Mouse (Mus musculus) forebrain, embryonic 14.5 days (tissue): ENCODE data around the gene Kcnj12. TPM values are rescaled to one million over a fixed set of nuclear protein-coding genes. Genes with fewer than 3 reads are reported as not detected.

Source experiments
- ATAC-seq: fragments of 200-750 bp; cut with Nextera tagmentation; 2 replicates; pipeline ENCODE4 v1.8.0; 2017; ENCODE audit warnings: mild to moderate bottlenecking, moderate library complexity
- DNase-seq: peaks from one replicate; pipeline ENCODE4 v3.0.0-alpha.2; 2015; ENCODE audit warnings: low spot score
- H3K27ac ChIP-seq: fragments of 300-500 bp; sonication (generic); 2 replicates; pipeline ENCODE4 v1.5.1; 2014; ENCODE audit warnings: low read depth, mild to moderate bottlenecking, control low read depth, low read length, moderate library complexity
- H3K27me3 ChIP-seq: fragments of 300-500 bp; sonication (generic); replicated peaks from 2 replicates; pipeline ENCODE4 v1.6.1; 2014; ENCODE audit warnings: low read length, control low read depth, mixed read lengths; ENCODE audit not compliant: control insufficient read depth, insufficient read depth
- H3K36me3 ChIP-seq: fragments of 300-500 bp; sonication (generic); 2 replicates; pipeline ENCODE4 v1.6.1; 2014; ENCODE audit warnings: low read length, control low read depth; ENCODE audit not compliant: control insufficient read depth, insufficient read depth
- H3K4me1 ChIP-seq: fragments of 300-500 bp; sonication (generic); 2 replicates; pipeline ENCODE4 v1.6.1; 2014; ENCODE audit warnings: antibody characterized with exemption, low read length, control low read depth; ENCODE audit not compliant: control insufficient read depth, insufficient read depth
- H3K4me2 ChIP-seq: fragments of 300-500 bp; sonication (generic); 2 replicates; pipeline ENCODE4 v1.6.1; 2014; ENCODE audit warnings: mild to moderate bottlenecking, control low read depth, low read length
- H3K4me3 ChIP-seq: fragments of 300-500 bp; sonication (generic); 2 replicates; pipeline ENCODE4 v1.5.1; 2014; ENCODE audit warnings: low read depth, low read length, control low read depth
- H3K9ac ChIP-seq: fragments of 300-500 bp; sonication (generic); 2 replicates; pipeline ENCODE4 v1.6.1; 2014; ENCODE audit warnings: mild to moderate bottlenecking, low read length, control low read depth, moderate library complexity
- H3K9me3 ChIP-seq: fragments of 300-500 bp; sonication (generic); replicated peaks from 2 replicates; pipeline ENCODE4 v1.6.1; 2016; ENCODE audit warnings: low read length, control low read depth, mixed read lengths; ENCODE audit not compliant: control insufficient read depth
- WGBS: fragments of 180-500 bp; shearing (Covaris S2); extraction: QIAGEN DNeasy Blood & Tissue Kit; methylation state at CpG from one replicate; pipeline ENCODE4 v1.1.7; 2014; 5-methylcytosine and 5-hydroxymethylcytosine counted together
- polyA plus RNA-seq: library from polyadenylated mRNA; unstranded; fragments of >200 nt; fragmentation: Nextera tagmentation; extraction: Ambion mirVana; gene quantifications from 2 replicates; pipeline ENCODE4 v1.2.1, GENCODE M21; 2014

Kcnj12 gene
- polyA plus RNA-seq, 1 experiment from 2014 or later, result 1.0 TPM

- no peak for DNase-seq
- ATAC-seq, result no peak
- H3K4me3 ChIP-seq, result no peak overlapping the region
- no peak overlapping the region for H3K27ac ChIP-seq
- no peak overlapping the region for H3K9ac ChIP-seq
- H3K4me1 ChIP-seq, result no peaks in the 10 kb centered on the region
- peaks cover 6% of the 10 kb centered on the region for H3K27me3 ChIP-seq
- no peaks in the 10 kb centered on the region for H3K9me3 ChIP-seq
- WGBS, result 67% methylated on average over 4 of the region's 4 CpGs
- no peaks in the 10 kb centered on the region for H3K36me3 ChIP-seq
- H3K4me2 ChIP-seq, result no peak overlapping the region
Measured at GRCm38 (mm10) chr11:61029116-61029740, 6.9 kb downstream of the Kcnj12 start.

DNA sequence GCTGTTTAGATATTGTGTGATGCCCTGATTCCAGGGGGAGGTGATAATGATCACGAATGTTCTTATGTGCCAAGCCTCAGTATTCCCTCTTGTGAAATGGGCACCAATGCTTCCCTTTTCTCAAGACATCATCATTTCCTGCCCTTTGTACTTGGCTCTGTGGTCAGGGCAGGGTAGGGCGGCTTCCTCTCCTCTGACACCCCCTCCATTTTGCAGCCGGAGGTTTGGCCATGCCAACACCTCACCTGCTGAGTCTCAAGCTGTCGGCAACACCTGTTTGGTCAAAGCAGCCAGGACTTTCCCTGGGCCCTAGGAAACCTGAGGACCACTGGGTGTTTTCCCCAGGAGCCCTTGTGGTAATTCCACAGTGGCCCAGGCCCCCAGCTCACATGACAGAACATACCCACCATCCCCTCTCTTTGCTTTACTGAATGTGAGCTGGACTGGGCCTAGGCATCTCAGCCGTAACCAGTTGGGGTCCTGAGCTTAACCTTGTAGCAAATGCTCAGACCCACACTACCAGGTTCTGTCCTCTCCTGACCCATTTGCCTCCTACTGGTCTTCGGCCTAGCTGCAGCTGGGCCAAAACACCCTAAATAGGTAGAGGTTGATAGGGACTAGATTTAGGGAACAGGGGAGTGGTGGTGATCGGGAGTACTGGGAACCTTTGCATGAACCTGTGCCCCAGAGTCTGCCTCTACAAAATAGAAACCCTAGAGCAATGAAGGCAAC, 7.7 kb downstream of the Kcnj12 start:
- Histone ChIP-seq H3K4me3 (no peak overlapping the region), H3K27me3 (no peaks in the 10 kb centered on the region; the same call in 1 of the 2 replicates), H3K27ac (no peak overlapping the region), H3K9me3 (no peaks in the 10 kb centered on the region), H3K4me1 (no peaks in the 10 kb centered on the region), H3K36me3 (no peaks in the 10 kb centered on the region), H3K4me2 (no peak overlapping the region), H3K9ac (no peak overlapping the region)
- DNase-seq, result no peak
- 96% methylated on average over 7 of the region's 7 CpGs for WGBS
- ATAC-seq, result no peak

GRCm38 (mm10) chr11:61031137-61031536, 8.8 kb downstream of the Kcnj12 start:
- ATAC-seq, result no peak
- Histone ChIP-seq H3K4me1 (no peaks in the 10 kb centered on the region), H3K4me3 (no peak overlapping the region), H3K27me3 (no peaks in the 10 kb centered on the region), H3K36me3 (no peaks in the 10 kb centered on the region), H3K9ac (no peak overlapping the region), H3K27ac (no peak overlapping the region), H3K9me3 (no peaks in the 10 kb centered on the region), H3K4me2 (no peak overlapping the region)
- no peak for DNase-seq
- 94% methylated on average over 7 of the region's 7 CpGs for WGBS

- H3K9me3 ChIP-seq, result no peaks in the 10 kb centered on the region
- no peaks in the 10 kb centered on the region for H3K27me3 ChIP-seq
- DNase-seq (no peak), ATAC-seq (no peak)
- no peak overlapping the region for H3K27ac ChIP-seq
- 81% methylated on average over 5 of the region's 5 CpGs for WGBS
- no peak overlapping the region for H3K4me2 ChIP-seq
- no peaks in the 10 kb centered on the region for H3K36me3 ChIP-seq
- no peaks in the 10 kb centered on the region for H3K4me1 ChIP-seq
- H3K9ac ChIP-seq, result no peak overlapping the region
- H3K4me3 ChIP-seq, result no peak overlapping the region
Measured at GRCm38 (mm10) chr11:61031658-61032445, 9.5 kb downstream of the Kcnj12 start.

- ATAC-seq, result no peak
- WGBS, result 90% methylated on average over 7 of the region's 7 CpGs
- no peaks in the 10 kb centered on the region for H3K27me3 ChIP-seq
Measured at GRCm38 (mm10) chr11:61032481-61032880, 10.1 kb downstream of the Kcnj12 start.

GRCm38 (mm10) chr11:61033160-61033559, 10.8 kb downstream of the Kcnj12 start:
- H3K4me1 ChIP-seq, result no peaks in the 10 kb centered on the region
- H3K36me3 ChIP-seq, result no peaks in the 10 kb centered on the region
- H3K27me3 ChIP-seq, result no peaks in the 10 kb centered on the region
- H3K9me3 ChIP-seq, result no peaks in the 10 kb centered on the region
- H3K4me2 ChIP-seq, result no peak overlapping the region
- ATAC-seq, result no peak
- WGBS, result 80% methylated on average over 5 of the region's 5 CpGs
- no peak overlapping the region for H3K4me3 ChIP-seq
- no peak overlapping the region for H3K27ac ChIP-seq
- no peak overlapping the region for H3K9ac ChIP-seq
- no peak for DNase-seq

More at GRCm38 (mm10) chr11:61032481-61032880, 10.1 kb downstream of the Kcnj12 start:
- Histone ChIP-seq H3K36me3 (no peaks in the 10 kb centered on the region), H3K4me1 (no peaks in the 10 kb centered on the region), H3K9ac (no peak overlapping the region), H3K4me2 (no peak overlapping the region), H3K27ac (no peak overlapping the region), H3K9me3 (no peaks in the 10 kb centered on the region), H3K4me3 (no peak overlapping the region)
- DNase-seq, result no peak

DNA sequence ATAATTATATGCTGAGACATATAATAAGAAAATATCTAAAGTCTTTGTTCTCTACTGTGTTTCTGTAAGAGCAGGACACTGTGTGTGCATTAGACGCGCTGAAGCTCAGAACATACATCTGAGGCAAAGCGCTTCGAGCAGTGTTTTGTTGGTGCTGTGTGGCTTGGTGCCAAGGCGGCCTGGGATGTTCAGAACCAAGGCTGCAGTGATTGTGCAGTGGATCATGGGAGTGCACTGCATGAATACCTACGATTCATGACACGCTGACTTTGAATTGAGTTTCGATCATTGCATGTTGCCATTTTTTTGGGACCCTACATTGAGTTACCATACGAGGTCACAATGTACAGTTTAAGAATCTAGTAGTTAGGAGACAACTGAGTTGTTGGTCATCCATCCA, 14.3 kb downstream of the Kcnj12 start:
- Histone ChIP-seq H3K36me3 (no peaks in the 10 kb centered on the region), H3K4me1 (no peaks in the 10 kb centered on the region), H3K27me3 (no peaks in the 10 kb centered on the region), H3K4me2 (no peak overlapping the region), H3K27ac (no peak overlapping the region), H3K9me3 (no peaks in the 10 kb centered on the region), H3K9ac (no peak overlapping the region), H3K4me3 (no peak overlapping the region)
- ATAC-seq (no peak), DNase-seq (no peak)
- 93% methylated on average over 9 of the region's 9 CpGs for WGBS

- no peaks in the 10 kb centered on the region for H3K36me3 ChIP-seq
- ATAC-seq (no peak), DNase-seq (no peak)
- no peak overlapping the region for H3K27ac ChIP-seq
- H3K9ac ChIP-seq, result no peak overlapping the region
- H3K4me1 ChIP-seq, result no peaks in the 10 kb centered on the region
- WGBS, result 76% methylated on average over 9 of the region's 9 CpGs
- H3K9me3 ChIP-seq, result no peaks in the 10 kb centered on the region
- no peaks in the 10 kb centered on the region for H3K27me3 ChIP-seq
- H3K4me3 ChIP-seq, result no peak overlapping the region
- no peak overlapping the region for H3K4me2 ChIP-seq
Measured at GRCm38 (mm10) chr11:61038277-61038782, 16.0 kb downstream of the Kcnj12 start.
